Mouse (Mus musculus): ENCODE data around the gene Lbhd2.
A peak's percentile ranks its signal among the peaks of the same experiment; 100 is the strongest.

Gene Lbhd2

GRCm38 (mm10) chr12:111404880-111405279 lies 1.7 kb upstream of the Lbhd2 start:
- no peak for DNase-seq (ENCODE audit: low spot score in 2 of 2)

GRCm38 (mm10) chr12:111409583-111409982 lies 3.0 kb downstream of the Lbhd2 start:
- DNase-seq (ENCODE audit: low spot score in 2 of 2), result no peak

GRCm38 (mm10) chr12:111411631-111412355 lies 5.2 kb downstream of the Lbhd2 start:
- no peak for DNase-seq (ENCODE audit: low spot score in 2 of 2)

GRCm38 (mm10) chr12:111412581-111413284 lies 6.1 kb downstream of the Lbhd2 start:
- no peak for DNase-seq (ENCODE audit: low spot score in 2 of 2)

- peak in 1 of 2 experiments; percentile 90 for DNase-seq (ENCODE audit: low spot score in 2 of 2)
Observed at GRCm38 (mm10) chr12:111413300-111413699, 6.7 kb downstream of the Lbhd2 start.

GRCm38 (mm10) chr12:111416921-111417779 lies 10.5 kb downstream of the Lbhd2 start, which contains the start of gene Exoc3l4:
TSS of gene Exoc3l4 (plus strand) at chr12:111417017.
- no peak for DNase-seq (ENCODE audit: low spot score in 2 of 2)

- DNase-seq (ENCODE audit: low spot score in 2 of 2), result no peak
Observed at GRCm38 (mm10) chr12:111419918-111420317, 13.3 kb downstream of the Lbhd2 start.

- no peak for DNase-seq (ENCODE audit: low spot score in 2 of 2)
Observed at GRCm38 (mm10) chr12:111420946-111421709, 14.5 kb downstream of the Lbhd2 start.

- DNase-seq (ENCODE audit: low spot score in 2 of 2), result no peak
Observed at GRCm38 (mm10) chr12:111422852-111423251, 16.2 kb downstream of the Lbhd2 start.

GRCm38 (mm10) chr12:111423570-111424129 lies 17.0 kb downstream of the Lbhd2 start:
- no peak for DNase-seq (ENCODE audit: low spot score in 2 of 2)

GRCm38 (mm10) chr12:111424547-111424946 lies 17.9 kb downstream of the Lbhd2 start:
- DNase-seq (ENCODE audit: low spot score in 2 of 2), result no peak

- peak in 1 of 2 experiments; percentile 88 for DNase-seq (ENCODE audit: low spot score in 2 of 2)
Observed at GRCm38 (mm10) chr12:111425258-111425657, 18.6 kb downstream of the Lbhd2 start.

- DNase-seq (ENCODE audit: low spot score in 2 of 2), result peak; percentile 48 to 96
Observed at GRCm38 (mm10) chr12:111425789-111426460, 19.3 kb downstream of the Lbhd2 start.

GRCm38 (mm10) chr12:111427438-111428113 lies 21.0 kb downstream of the Lbhd2 start:
- DNase-seq (ENCODE audit: low spot score in 2 of 2), result no peak

GRCm38 (mm10) chr12:111428364-111428763 lies 21.8 kb downstream of the Lbhd2 start:
- DNase-seq (ENCODE audit: low spot score in 2 of 2), result no peak

GRCm38 (mm10) chr12:111428961-111429911 lies 22.6 kb downstream of the Lbhd2 start:
- DNase-seq (ENCODE audit: low spot score in 2 of 2), result no peak

GRCm38 (mm10) chr12:111430049-111430867 lies 23.6 kb downstream of the Lbhd2 start:
- no peak for DNase-seq (ENCODE audit: low spot score in 2 of 2)

All from left cerebral cortex, adult 9 months (tissue).